Mouse (Mus musculus): ENCODE results near the gene Avl9.

Gene Avl9

DNA sequence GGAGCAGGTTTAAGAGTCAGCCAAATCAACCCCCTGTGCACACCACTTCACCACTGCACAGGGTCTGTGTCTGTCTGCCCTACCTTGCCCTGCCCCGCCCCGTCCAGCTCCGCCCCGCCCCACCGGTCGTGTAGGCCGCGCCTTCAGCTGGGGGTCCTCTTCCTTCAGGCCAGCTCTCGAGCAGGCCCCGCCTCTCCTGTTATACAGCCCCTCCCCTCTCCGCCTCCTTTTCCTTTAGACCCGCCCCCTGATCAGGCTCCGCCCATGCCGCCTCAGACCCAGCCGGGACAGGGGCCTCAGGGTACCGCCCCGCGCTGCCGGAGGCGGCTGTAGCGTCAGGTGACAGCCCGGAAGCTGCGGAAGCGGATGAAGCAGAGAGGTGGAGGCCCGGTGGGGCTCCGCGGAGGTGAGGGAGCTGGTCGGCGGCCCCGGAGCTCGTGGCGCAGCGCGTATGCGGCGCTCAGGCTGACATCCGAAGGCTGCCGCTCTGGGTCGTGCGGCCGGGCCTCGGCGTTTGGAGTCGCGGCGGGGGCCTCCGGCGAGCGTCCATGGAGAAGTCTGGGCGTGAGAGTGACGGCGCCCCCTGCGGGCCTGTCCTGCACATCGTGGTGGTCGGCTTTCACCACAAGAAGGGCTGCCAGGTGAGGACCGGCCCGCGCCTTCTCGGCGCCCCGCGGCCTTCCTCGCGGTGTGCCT is at the start of gene Avl9:
TSS of gene Avl9 (plus strand) at position 326 of the 696 bp plus-strand sequence.
- peak; percentile 99 for DNase-seq

- no peak for DNase-seq
These were observed 26.5 kb upstream of the Avl9 start for GRCm38 (mm10) chr6:56688238-56688637.

DNA sequence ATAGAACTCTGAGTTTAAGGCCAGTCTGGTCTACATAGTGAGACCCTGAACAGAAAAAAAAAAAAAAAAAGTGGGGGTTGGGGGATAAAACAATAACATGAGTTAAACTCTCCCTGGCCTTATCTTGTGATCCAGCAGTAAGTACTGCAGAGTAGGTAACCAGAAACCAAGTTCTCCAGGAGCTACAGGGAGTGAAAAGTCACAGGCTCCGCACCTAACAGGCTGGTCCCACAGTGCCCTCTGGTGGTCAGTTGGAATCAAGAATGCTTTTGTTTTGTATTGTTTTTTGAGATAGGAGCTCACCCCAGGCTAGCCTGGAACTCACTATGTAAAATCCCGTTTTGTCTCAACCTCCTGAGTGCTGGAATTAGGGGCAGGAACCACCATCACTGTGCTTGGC is 23.5 kb upstream of the Avl9 start:
- DNase-seq = peak; percentile 67 to 88

GRCm38 (mm10) chr6:56692445-56692844 is 22.3 kb upstream of the Avl9 start:
- no peak for DNase-seq

GRCm38 (mm10) chr6:56703931-56704900 is 10.5 kb upstream of the Avl9 start, which contains the start of gene Lsm5:
Gene Lsm5 (minus strand): TSS chr6:56704710.
- peak; percentile 91 to 92 for DNase-seq

- no peak for DNase-seq
These were observed 519 bp upstream of the Avl9 start for GRCm38 (mm10) chr6:56714186-56714573.

- peak; percentile 32 to 72 for DNase-seq
These were observed 569 bp downstream of the Avl9 start for GRCm38 (mm10) chr6:56715270-56715666.

- no peak for DNase-seq
These were observed 4.4 kb downstream of the Avl9 start for GRCm38 (mm10) chr6:56719071-56719470.

- DNase-seq = no peak
These were observed 6.2 kb downstream of the Avl9 start for GRCm38 (mm10) chr6:56720877-56721276.

- no peak for DNase-seq
These were observed 17.8 kb downstream of the Avl9 start for GRCm38 (mm10) chr6:56732545-56732944.

- peak in 1 of 2 experiments; percentile 6 for DNase-seq
These were observed 31.3 kb downstream of the Avl9 start for GRCm38 (mm10) chr6:56745950-56746543.

GRCm38 (mm10) chr6:56753719-56754118 is 39.0 kb downstream of the Avl9 start:
- DNase-seq = no peak

GRCm38 (mm10) chr6:56756117-56756516 is 41.4 kb downstream of the Avl9 start:
- no peak for DNase-seq

- no peak for DNase-seq
These were observed 44.6 kb downstream of the Avl9 start for GRCm38 (mm10) chr6:56759324-56759723.

- no peak for DNase-seq
These were observed 50.6 kb downstream of the Avl9 start for GRCm38 (mm10) chr6:56765265-56765664.

DNA sequence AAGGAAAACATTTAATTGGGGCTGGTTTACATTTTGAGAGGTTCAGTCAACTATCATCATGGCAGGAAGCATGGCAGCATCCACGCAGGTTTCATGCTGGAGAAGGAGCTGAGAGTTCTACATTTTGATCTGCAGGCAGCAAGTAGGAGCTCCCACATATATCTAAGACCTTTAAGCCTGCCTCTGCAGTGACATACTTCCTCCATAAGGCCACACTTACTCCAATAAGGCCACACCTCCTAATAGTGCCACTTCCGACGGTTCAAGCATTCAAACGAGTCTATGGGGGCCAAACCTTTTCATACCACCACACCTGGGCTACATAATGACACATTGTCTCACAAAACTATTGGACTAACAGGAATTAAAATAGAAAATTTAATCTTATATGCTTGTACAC is 51.0 kb downstream of the Avl9 start:
- no peak for DNase-seq

DNA sequence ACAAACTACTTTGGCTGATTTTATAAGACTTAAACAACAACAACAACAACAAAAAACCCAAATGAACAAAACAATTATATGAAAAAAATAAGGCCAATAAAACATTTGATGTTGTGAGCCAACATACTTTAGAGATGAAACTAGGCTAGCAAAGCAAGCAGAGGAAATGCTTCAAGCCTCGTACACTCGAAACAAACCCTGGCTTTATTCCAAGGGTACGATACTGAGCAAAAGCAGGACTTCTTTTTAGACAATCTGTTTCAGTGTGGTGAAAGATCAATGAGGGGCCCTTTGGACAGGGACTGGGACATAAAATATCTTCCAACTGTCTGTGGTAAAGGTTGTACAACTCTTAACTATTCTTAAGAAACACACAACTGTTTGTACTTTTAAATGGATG is 61.1 kb downstream of the Avl9 start:
- no peak for DNase-seq

DNA sequence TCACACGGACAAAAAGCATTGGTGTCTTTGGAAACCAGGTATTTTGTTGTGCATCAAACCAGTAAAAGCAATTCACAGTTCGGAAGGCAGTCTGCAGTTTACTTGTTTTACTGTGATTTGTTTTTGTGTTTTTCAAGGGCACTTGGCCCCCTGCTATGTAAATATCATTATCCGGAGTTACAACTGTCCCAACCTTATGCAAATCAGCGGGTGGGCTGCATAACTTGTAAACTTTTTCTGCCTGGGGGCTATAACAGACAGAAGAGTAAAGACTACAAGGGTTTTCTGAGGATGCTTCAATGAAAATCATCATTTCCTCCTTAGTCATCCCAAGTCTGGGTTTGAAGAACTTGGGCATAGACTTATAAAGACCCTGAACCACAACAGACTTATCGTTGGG is 64.9 kb downstream of the Avl9 start:
- no peak for DNase-seq

DNA sequence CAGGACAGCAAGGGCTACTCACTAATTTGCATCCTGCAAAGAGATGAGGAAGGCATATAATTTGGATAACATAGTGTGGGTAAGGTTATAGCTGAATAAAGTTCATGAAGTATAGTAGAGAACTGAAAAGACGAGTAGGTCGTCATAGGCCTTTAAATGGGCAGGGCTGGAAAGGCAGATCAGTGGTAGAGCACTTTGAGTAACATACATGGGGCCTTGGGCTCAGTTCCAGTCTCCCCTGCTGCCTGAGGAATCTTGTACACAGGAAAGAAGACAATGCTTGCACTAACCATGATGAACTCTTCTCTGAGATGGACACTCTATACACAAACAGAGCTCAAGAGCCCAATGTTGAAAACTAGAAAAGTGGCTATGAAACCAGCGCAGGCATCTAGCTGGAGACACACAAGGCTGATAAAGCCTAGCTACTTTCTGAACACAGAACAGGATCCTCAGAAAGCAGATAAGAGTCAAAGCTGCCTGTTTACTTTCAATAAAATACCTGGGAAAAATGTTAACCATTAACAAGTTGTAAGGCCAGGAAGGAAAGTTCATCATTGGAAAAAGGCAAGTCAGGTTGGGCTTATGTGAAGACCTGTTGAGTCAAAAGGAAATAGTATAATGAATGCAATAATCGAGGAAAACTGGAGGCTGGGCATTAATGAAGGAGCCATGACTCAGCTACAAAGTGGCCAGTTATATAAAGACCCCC is 69.0 kb downstream of the Avl9 start:
- no peak for DNase-seq

DNA sequence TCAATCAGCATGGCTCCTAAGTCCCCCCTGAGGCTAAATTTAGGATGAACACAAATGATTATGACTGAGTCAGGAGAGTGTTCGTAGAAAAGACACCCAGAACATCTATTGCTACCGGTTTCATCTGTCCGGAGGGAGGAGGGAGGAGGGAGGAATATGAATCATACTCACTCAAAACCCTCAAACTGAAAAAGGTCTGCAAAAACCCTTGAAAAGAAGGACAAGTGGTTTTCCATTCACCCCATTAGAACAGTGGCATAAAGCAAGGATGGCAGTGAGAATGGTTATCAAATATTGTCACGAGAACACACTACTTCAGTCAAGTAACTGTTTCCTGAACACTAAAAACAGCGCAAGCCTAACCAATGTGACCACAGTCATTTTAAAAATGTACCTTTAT is 70.4 kb downstream of the Avl9 start:
- no peak for DNase-seq

DNA sequence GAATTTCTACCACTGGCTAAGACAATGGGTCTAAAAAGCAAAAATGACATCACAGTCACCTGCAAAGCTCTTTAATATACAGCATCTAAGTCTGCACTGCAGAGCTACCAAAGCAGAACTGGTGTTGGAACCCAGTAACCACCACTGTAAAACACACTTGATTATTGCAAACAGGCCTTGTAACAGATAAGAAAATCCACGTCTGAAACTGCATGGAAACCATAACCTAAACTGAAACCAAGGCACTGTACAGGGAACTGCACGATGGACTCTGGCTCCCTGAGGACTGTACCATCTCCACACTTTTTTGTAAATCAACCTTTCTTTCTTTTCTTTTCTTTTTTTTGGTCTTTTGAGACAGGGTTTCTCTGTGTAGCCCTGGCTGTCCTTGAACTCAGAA is 73.0 kb downstream of the Avl9 start:
- no peak for DNase-seq

DNA sequence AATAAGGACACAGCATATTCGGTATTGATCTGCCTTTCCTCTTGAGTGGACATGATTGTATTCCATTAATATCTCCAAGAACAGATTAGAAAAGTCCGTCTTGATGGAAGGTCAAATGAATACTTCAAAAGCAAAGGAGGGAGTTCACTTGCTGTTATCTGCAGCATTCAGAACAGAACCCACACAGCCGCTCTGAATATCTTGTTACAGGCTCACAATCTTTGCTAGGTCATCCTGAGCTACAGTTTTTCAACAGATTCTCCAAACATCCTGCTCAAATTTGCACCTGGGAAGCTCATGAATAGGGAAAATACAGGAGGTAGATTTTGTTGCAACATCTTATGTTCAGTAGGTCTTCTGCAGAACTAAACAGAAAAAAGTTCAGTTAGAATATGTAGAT is 74.6 kb downstream of the Avl9 start:
- DNase-seq = no peak

DNA sequence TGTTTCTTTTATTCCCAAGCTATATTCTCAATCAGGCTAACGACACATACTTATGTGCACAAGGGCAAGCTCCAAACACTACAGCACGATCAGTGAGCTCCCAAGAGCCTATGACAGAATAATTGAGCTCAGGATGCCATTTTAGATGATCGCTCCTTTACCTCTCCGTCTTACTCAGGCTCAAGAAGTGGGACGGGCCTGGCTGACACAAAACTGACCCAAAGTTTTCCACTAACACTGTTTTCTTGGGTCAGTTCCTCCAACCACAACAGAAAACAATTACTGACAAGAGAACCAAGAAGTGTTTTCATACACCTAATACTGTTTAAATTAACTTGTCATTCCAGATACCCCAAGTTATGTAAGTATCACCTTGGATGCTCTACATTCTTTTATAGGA is 80.1 kb downstream of the Avl9 start:
- no peak for DNase-seq

Data from kidney, postnatal 36 days (tissue).